Mouse (Mus musculus) intestine, embryonic 14.5 days (tissue): Measurements from ENCODE around the gene Btbd11. TPM values are rescaled to one million over a fixed set of nuclear protein-coding genes. Genes with fewer than 3 reads are reported as not detected.

ENCODE experiments used
- ATAC-seq: fragments of 200-750 bp; cut with Nextera tagmentation; replicated peaks from 2 replicates; pipeline ENCODE4 v1.8.0; 2017; ENCODE audit warnings: low read depth, moderate number of reproducible peaks, moderate TSS enrichment, moderate library complexity; ENCODE audit not compliant: low FRiP score, low TSS enrichment
- DNase-seq: peaks from one replicate; pipeline ENCODE4 v3.0.0-alpha.2; 2018; ENCODE audit warnings: low spot score
- H3K27ac ChIP-seq: fragments of 300-500 bp; sonication (generic); 2 replicates; pipeline ENCODE4 v1.5.1; 2014; ENCODE audit warnings: low read depth, mild to moderate bottlenecking, control low read depth
- H3K27me3 ChIP-seq: fragments of 300-500 bp; sonication (generic); replicated peaks from 2 replicates; pipeline ENCODE4 v1.6.1; 2014; ENCODE audit warnings: low read length, control low read depth; ENCODE audit not compliant: control insufficient read depth, insufficient read depth
- H3K36me3 ChIP-seq: fragments of 300-500 bp; sonication (generic); 2 replicates; pipeline ENCODE4 v1.6.1; 2014; ENCODE audit warnings: low read length, control low read depth; ENCODE audit not compliant: control insufficient read depth, insufficient read depth
- H3K4me1 ChIP-seq: fragments of 300-500 bp; sonication (generic); replicated peaks from 2 replicates; pipeline ENCODE4 v1.6.1; 2014; ENCODE audit warnings: low read length, control low read depth, mixed read lengths; ENCODE audit not compliant: control insufficient read depth, insufficient read depth
- H3K4me2 ChIP-seq: fragments of 300-500 bp; sonication (generic); 2 replicates; pipeline ENCODE4 v1.6.1; 2014; ENCODE audit warnings: low read length
- H3K4me3 ChIP-seq: fragments of 300-500 bp; sonication (generic); 2 replicates; pipeline ENCODE4 v1.5.1; 2014; ENCODE audit warnings: low read depth, low read length, control low read depth, mixed read lengths
- H3K9ac ChIP-seq: fragments of 300-500 bp; sonication (generic); 2 replicates; pipeline ENCODE4 v1.6.1; 2014; ENCODE audit warnings: mild to moderate bottlenecking, low read length
- H3K9me3 ChIP-seq: fragments of 300-500 bp; sonication (generic); 2 replicates; pipeline ENCODE4 v1.6.1; 2016; ENCODE audit warnings: low read length, control low read depth; ENCODE audit not compliant: control insufficient read depth
- WGBS: fragments of 180-500 bp; shearing (Covaris S2); extraction: QIAGEN DNeasy Blood & Tissue Kit; methylation state at CpG from one replicate; pipeline ENCODE4 v1.1.7; 2014; 5-methylcytosine and 5-hydroxymethylcytosine counted together
- polyA plus RNA-seq: library from polyadenylated mRNA; unstranded; fragments of >200 nt; fragmentation: Nextera tagmentation; extraction: Ambion mirVana; gene quantifications from 2 replicates; pipeline ENCODE4 v1.2.1, GENCODE M21; 2014

The Btbd11 gene
- polyA plus RNA-seq, 1 experiment from 2014 or later = 2.0 TPM

DNA sequence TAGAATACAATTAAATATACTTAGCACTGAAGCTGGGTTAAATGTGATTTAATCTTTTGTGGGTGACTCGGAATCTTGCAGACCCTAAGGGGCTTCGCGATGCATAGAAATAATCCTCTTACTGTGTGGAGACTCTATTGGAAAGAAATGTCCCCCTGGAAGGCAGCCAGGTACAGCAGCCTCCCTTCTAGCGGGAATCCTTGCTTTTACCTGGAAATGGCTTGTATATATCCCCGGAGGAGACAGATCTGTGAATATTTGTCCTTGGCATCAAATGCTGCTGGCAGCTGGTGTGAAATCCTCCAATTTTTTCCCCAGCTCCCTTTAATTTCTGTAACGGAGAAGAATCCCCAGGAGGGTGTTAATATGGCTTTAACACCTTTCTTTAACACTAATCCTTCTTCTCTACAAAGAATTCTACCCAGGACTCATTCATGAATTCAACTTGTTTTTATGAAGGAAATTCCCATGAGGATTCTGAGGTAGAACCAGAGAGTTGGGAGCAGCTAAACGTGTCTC is 146.6 kb downstream of the Btbd11 start:
- Histone ChIP-seq H3K9me3 (no peaks in the 10 kb centered on the region), H3K27ac (no peak overlapping the region), H3K4me2 (no peak overlapping the region), H3K36me3 (no peaks in the 10 kb centered on the region), H3K27me3 (no peaks in the 10 kb centered on the region), H3K9ac (no peak overlapping the region), H3K4me1 (no peaks in the 10 kb centered on the region; the same call in 1 of the 2 replicates), H3K4me3 (no peak overlapping the region)
- no peak for DNase-seq
- no peak for ATAC-seq
- 60% methylated on average over 7 of the region's 7 CpGs for WGBS

DNA sequence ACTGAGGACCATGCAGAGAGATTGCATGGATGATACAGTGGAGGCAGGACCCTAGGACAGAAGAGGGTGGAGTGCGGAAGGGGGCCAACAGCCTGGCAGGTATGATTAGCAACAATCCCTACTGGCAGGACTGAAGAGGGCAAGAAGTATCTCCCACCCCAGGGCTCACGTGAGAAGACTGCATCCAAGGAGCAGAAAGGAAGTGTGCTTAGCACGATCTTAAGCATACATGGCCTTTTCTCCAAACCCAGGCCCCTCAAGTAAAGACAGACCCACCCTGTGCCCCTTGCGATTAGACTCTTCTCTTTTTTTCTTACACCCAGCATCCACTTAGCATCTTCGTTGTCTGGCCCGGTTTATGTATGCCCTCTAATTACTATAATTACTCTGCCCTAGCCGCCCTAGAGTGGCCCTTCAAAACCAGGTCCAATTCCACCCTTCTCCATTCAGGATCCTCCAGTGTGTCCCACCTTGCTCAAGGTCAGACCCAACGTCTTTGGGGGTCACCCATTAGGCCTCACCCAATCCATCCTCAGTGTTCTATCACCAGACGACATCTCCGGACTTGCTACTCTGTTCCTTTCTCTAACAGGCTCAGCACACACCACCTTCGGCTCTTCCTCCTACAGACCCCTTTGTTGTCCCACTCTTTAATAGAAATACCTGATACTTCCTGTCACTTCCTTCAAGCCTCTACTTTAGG is 151.6 kb downstream of the Btbd11 start:
- H3K27me3 ChIP-seq = no peaks in the 10 kb centered on the region
- no peak overlapping the region for H3K27ac ChIP-seq
- 86% methylated on average over 11 of the region's 11 CpGs for WGBS
- no peak overlapping the region for H3K4me3 ChIP-seq
- ATAC-seq (no peak), DNase-seq (no peak)
- H3K4me1 ChIP-seq = no peaks in the 10 kb centered on the region
- H3K9ac ChIP-seq = no peak overlapping the region
- H3K4me2 ChIP-seq = no peak overlapping the region
- H3K36me3 ChIP-seq = no peaks in the 10 kb centered on the region
- no peaks in the 10 kb centered on the region for H3K9me3 ChIP-seq

GRCm38 (mm10) chr10:85539510-85540120 is 153.0 kb downstream of the Btbd11 start:
- H3K36me3 ChIP-seq = no peaks in the 10 kb centered on the region
- no peak overlapping the region for H3K4me2 ChIP-seq
- DNase-seq (no peak), ATAC-seq (no peak)
- H3K27ac ChIP-seq = no peak overlapping the region
- H3K27me3 ChIP-seq = no peaks in the 10 kb centered on the region
- H3K4me1 ChIP-seq = no peaks in the 10 kb centered on the region
- no peaks in the 10 kb centered on the region for H3K9me3 ChIP-seq
- WGBS = 32% methylated on average over 8 of the region's 8 CpGs
- no peak overlapping the region for H3K9ac ChIP-seq
- H3K4me3 ChIP-seq = no peak overlapping the region

GRCm38 (mm10) chr10:85540311-85541093 is 153.9 kb downstream of the Btbd11 start:
- no peak overlapping the region for H3K4me3 ChIP-seq
- no peaks in the 10 kb centered on the region for H3K9me3 ChIP-seq
- H3K4me2 ChIP-seq = no peak overlapping the region
- no peak overlapping the region for H3K9ac ChIP-seq
- no peaks in the 10 kb centered on the region for H3K4me1 ChIP-seq
- ATAC-seq = no peak
- no peak for DNase-seq
- 89% methylated on average over 13 of the region's 13 CpGs for WGBS
- H3K36me3 ChIP-seq = no peaks in the 10 kb centered on the region
- no peaks in the 10 kb centered on the region for H3K27me3 ChIP-seq
- H3K27ac ChIP-seq = no peak overlapping the region

DNA sequence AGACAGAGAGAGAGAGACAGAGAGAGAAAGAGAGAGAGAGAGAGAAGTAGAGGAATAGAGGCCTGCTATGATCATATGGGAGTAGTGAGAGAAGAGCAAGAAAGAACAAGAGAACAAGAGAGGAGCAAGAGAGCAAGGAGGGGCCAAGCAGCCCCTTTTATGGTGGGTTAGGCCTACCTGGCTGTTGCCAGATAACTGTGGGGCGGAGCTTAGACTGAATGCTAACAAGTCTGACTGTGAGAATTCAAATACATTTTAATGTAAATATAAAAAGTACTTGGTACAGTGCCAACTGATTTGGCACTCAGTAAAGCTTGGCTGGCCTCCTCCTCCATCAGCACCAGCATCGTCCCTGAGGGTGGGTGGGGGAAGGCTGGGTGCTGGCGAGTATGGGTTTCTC is 154.9 kb downstream of the Btbd11 start:
- H3K4me3 ChIP-seq = no peak overlapping the region
- 87% methylated on average over 3 of the region's 3 CpGs for WGBS
- no peak overlapping the region for H3K4me2 ChIP-seq

DNA sequence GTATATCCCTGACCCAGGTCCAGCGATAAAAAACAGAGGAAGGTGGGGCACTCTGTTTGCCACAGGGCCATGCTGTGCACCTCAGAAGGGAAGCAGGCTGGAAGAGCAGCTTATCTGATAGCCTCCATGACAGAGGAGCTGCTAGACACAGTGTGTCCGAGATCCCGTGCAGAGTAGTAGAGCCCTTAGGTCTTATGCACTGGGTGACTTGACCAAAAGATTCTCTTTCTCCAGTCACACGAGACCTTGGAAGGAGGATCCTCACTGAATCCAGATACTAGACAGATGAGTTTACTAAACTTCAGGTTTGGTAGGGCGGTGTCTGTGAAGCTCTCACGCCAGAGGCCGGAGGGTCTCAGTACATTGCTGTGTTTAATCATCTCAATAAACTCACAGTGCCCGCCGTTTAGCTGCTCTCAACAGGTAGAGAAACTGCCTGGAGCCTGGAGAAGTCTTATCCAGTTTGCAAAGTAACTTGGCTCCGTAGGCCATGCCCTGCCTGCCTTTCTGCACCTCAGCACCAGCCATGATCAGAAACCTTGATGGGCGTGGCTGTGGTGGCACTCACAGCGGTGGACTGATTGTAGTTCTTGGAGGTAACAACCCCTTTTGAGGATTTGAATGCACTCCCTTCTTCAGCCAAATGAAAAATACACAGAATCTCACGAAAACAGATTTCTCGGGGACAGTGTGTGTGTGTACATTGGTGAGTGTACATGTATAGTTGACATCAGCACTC is 155.4 kb downstream of the Btbd11 start:
- H3K4me3 ChIP-seq = no peak overlapping the region
- no peak overlapping the region for H3K9ac ChIP-seq

More for the DNA sequence above, 154.9 kb downstream of the Btbd11 start:
- Histone ChIP-seq H3K4me1 (no peaks in the 10 kb centered on the region), H3K27ac (no peak overlapping the region), H3K27me3 (no peaks in the 10 kb centered on the region), H3K36me3 (no peaks in the 10 kb centered on the region), H3K9me3 (no peaks in the 10 kb centered on the region), H3K9ac (no peak overlapping the region)
- no peak for ATAC-seq
- no peak for DNase-seq

DNA sequence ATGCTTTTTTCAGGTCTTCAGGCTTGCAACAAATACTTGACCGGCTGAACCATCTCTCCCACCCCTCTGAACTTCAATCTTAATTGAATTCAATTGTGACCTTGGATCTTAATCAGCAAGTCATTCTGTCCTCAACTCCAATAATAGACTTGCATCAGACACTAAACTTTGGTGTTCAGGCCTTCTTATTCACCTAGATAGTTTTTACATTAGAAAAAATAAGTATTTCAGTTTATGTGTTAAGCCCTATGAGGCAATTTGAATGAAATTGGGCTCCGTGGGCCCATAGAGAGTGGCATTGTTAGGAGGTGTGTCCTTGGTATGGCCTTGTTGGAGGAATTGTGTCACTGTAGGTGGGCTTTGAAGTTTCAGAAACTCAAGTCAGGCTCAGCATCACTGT is 156.7 kb downstream of the Btbd11 start:
- H3K27ac ChIP-seq = no peak overlapping the region
- H3K9me3 ChIP-seq = no peaks in the 10 kb centered on the region
- H3K4me2 ChIP-seq = no peak overlapping the region
- no peak for DNase-seq
- H3K4me1 ChIP-seq = no peaks in the 10 kb centered on the region
- H3K36me3 ChIP-seq = no peaks in the 10 kb centered on the region
- H3K9ac ChIP-seq = no peak overlapping the region
- no peaks in the 10 kb centered on the region for H3K27me3 ChIP-seq
- 89% methylated on average over 2 of the region's 2 CpGs for WGBS
- ATAC-seq = no peak
- no peak overlapping the region for H3K4me3 ChIP-seq

More for the DNA sequence above, 155.4 kb downstream of the Btbd11 start:
- ATAC-seq (no peak), DNase-seq (no peak)
- Histone ChIP-seq H3K9me3 (no peaks in the 10 kb centered on the region), H3K27me3 (no peaks in the 10 kb centered on the region), H3K4me1 (no peaks in the 10 kb centered on the region), H3K36me3 (no peaks in the 10 kb centered on the region), H3K4me2 (no peak overlapping the region), H3K27ac (no peak overlapping the region)
- 89% methylated on average over 14 of the region's 14 CpGs for WGBS

DNA sequence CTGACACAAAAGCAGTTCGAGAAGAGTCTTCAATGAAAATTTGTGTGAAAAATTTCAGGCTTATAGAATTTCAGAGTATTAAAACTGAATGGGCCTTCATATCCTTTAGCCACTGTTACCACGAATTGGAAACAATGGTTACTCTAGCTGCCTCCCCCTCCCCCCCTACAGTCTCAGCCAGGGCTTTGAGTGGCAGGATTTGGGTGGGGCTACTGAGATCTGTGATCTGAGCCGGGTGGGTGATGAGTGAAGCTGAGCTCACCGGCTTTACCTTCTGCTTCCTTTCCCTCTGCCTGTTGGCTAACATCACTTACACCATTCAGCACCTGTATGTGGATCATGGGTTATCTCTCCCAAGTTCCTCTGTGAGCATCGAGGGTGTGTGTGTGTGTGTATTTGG is 158.4 kb downstream of the Btbd11 start:
- Histone ChIP-seq H3K27ac (no peak overlapping the region), H3K4me2 (no peak overlapping the region), H3K9me3 (no peaks in the 10 kb centered on the region), H3K4me1 (no peaks in the 10 kb centered on the region), H3K27me3 (no peaks in the 10 kb centered on the region), H3K9ac (no peak overlapping the region), H3K4me3 (no peak overlapping the region), H3K36me3 (no peaks in the 10 kb centered on the region)
- WGBS = 61% methylated on average over 5 of the region's 5 CpGs
- no peak for DNase-seq
- ATAC-seq = no peak
